Comparison of ENCODE assay signal across 15 mouse cellular contexts in the genomic region with DNA sequence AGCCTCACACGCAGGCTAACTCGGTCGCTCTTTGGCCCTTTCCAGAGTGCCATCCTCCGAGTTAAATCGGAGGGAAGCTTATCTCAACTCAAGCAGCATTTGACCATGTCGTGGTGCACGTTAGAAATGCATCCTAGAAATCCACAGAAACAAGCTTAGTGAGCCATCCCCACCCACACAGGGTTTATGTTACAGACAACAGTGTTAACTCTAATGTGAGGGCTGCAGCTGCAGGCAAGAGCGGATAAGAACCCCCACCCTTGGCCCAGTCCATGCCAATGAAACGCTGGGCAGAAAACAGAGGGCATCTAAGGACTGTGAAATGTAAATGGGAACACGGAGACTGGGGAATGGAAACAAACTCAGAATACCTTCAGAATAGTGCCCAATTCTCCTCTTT.
A peak's percentile ranks its signal among the peaks of the same experiment; 100 is the strongest.
DNase-seq lines count a peak whose midpoint lies in the region; ATAC-seq and TF ChIP-seq lines count a peak whose summit lies in the region.
"Had no signal": no experiment of that assay in that cellular context is flagged by ENCODE, and none has a peak within 500 bp of the region (broad histone marks: within the 10 kb centered on the region; RNA-seq: fewer than 3 reads in every experiment).

No protein-coding gene starts in this region.

- peak overlapping the region; percentile 40 for H3K4me2 ChIP-seq in lung, embryonic 16.5 days (ENCODE audit: low read depth, low read length)
- H3K4me2 ChIP-seq in stomach, embryonic 16.5 days (ENCODE audit: low read depth, low read length) = peak overlapping the region; percentile 12; the same call in 1 of the 2 replicates
- H3K4me2 ChIP-seq: embryonic facial prominence, embryonic 12.5 days; hindbrain, embryonic 15.5 days; limb, embryonic 12.5 days; liver, embryonic 15.5 days had no signal

- no peak for TF ChIP-seq CTCF in cerebellum, adult 2 months (IDR thresholded peaks at IDR 0.05; ENCODE audit: borderline replicate concordance, insufficient read depth, low read depth, low read length)

- no peaks in the 10 kb centered on the region for H3K36me3 ChIP-seq in lung, embryonic 16.5 days (ENCODE audit: control insufficient read depth, insufficient read depth, low read length)
- H3K36me3 ChIP-seq in stomach, embryonic 16.5 days (ENCODE audit: control insufficient read depth, insufficient read depth, low read length) = no peaks in the 10 kb centered on the region
- H3K36me3 ChIP-seq: embryonic facial prominence, embryonic 12.5 days; hindbrain, embryonic 15.5 days; limb, embryonic 12.5 days; liver, embryonic 15.5 days had no signal

- WGBS in cerebellum, adult 2 months = 49% methylated on average over 10 of the region's 10 CpGs
- WGBS in lung, embryonic 16.5 days = 34% methylated on average over 10 of the region's 10 CpGs
- WGBS in stomach, embryonic 16.5 days = 55% methylated on average over 10 of the region's 10 CpGs

- H3K4me3 ChIP-seq in cerebellum, adult 2 months (replicated peaks; ENCODE audit: insufficient read depth, low read depth, low read length) = peak overlapping the region; percentile 14
- no peak overlapping the region for H3K4me3 ChIP-seq in lung, embryonic 16.5 days (ENCODE audit: low read length)
- H3K4me3 ChIP-seq in stomach, embryonic 16.5 days (replicated peaks; ENCODE audit: low read length) = no peak overlapping the region
- H3K4me3 ChIP-seq: embryonic facial prominence, embryonic 12.5 days; hindbrain, embryonic 15.5 days; limb, embryonic 12.5 days; liver, embryonic 15.5 days had no signal

- H3K27me3 ChIP-seq in cerebellum, adult 2 months (ENCODE audit: control insufficient read depth, insufficient read depth, low read length) = no peaks in the 10 kb centered on the region
- H3K27me3 ChIP-seq in lung, embryonic 16.5 days (ENCODE audit: control insufficient read depth, insufficient read depth, low read depth, low read length) = no peaks in the 10 kb centered on the region
- no peaks in the 10 kb centered on the region for H3K27me3 ChIP-seq in stomach, embryonic 16.5 days (ENCODE audit: control insufficient read depth, insufficient read depth, low read length)
- H3K27me3 ChIP-seq: embryonic facial prominence, embryonic 12.5 days; hindbrain, embryonic 15.5 days; limb, embryonic 12.5 days; liver, embryonic 15.5 days had no signal

- H3K9me3 ChIP-seq in lung, embryonic 16.5 days (ENCODE audit: control insufficient read depth, low read length) = no peaks in the 10 kb centered on the region
- H3K9me3 ChIP-seq in stomach, embryonic 16.5 days (replicated peaks; ENCODE audit: control insufficient read depth, low read length) = no peaks in the 10 kb centered on the region
- H3K9me3 ChIP-seq: embryonic facial prominence, embryonic 12.5 days; hindbrain, embryonic 15.5 days; liver, embryonic 15.5 days had no signal

- TF ChIP-seq POLR2A in cerebellum, adult 2 months (IDR thresholded peaks at IDR 0.05; ENCODE audit: borderline replicate concordance, insufficient read depth, low read length) = no peak

- ATAC-seq in lung, embryonic 16.5 days (ENCODE audit: low read depth) = peak; percentile 34; the same call in 1 of the 2 replicates
- ATAC-seq in stomach, embryonic 16.5 days (ENCODE audit: insufficient read depth, low FRiP score) = peak; percentile 50; the same call in 1 of the 2 replicates
- ATAC-seq: midbrain, embryonic 16.5 days had no signal

- peaks cover 9% of the 10 kb centered on the region; the same call in 1 of the 2 replicates for H3K4me1 ChIP-seq in cerebellum, adult 2 months (ENCODE audit: control insufficient read depth, insufficient read depth, low read length)
- H3K4me1 ChIP-seq in lung, embryonic 16.5 days (replicated peaks; ENCODE audit: control insufficient read depth, insufficient read depth, low read length) = peaks cover 8% of the 10 kb centered on the region
- H3K4me1 ChIP-seq in stomach, embryonic 16.5 days (ENCODE audit: control insufficient read depth, insufficient read depth, low read length) = 0 out of 2 replicates have a peak, but pooled peaks cover 6% of the 10 kb centered on the region
- H3K4me1 ChIP-seq: hindbrain, embryonic 15.5 days; liver, embryonic 15.5 days had no signal

- DNase-seq in cerebellum, adult 2 months = no peak
- no peak for DNase-seq in cerebellum, adult 18-20 months
- peak; percentile 36 to 47 for DNase-seq in frontal cortex, postnatal 36 days (ENCODE audit: low spot score in 2 of 2)
- no peak for DNase-seq in frontal cortex, postnatal 14 days (ENCODE audit: low spot score in 2 of 2)
- no peak for DNase-seq in lung, postnatal 10 days
- no peak for DNase-seq in spleen, postnatal 4 days (ENCODE audit: low spot score in 2 of 2)
- DNase-seq: adrenal gland, adult 8-10 months; heart, postnatal 14 days had no signal

- no peak overlapping the region for H3K9ac ChIP-seq in lung, embryonic 16.5 days (ENCODE audit: low read length)
- H3K9ac ChIP-seq in stomach, embryonic 16.5 days (ENCODE audit: low read length) = no peak overlapping the region
- H3K9ac ChIP-seq: embryonic facial prominence, embryonic 12.5 days; hindbrain, embryonic 15.5 days; limb, embryonic 12.5 days; liver, embryonic 15.5 days had no signal

- H3K27ac ChIP-seq in cerebellum, adult 2 months (ENCODE audit: insufficient read depth, low read length) = peak overlapping the region; percentile 3; the same call in 1 of the 2 replicates
- peak overlapping the region; percentile 56 for H3K27ac ChIP-seq in lung, embryonic 16.5 days (ENCODE audit: low read length)
- 0 out of 2 replicates have a peak overlapping the region, but pooled peaks have one; percentile 6 for H3K27ac ChIP-seq in stomach, embryonic 16.5 days (ENCODE audit: low read length)
- H3K27ac ChIP-seq: embryonic facial prominence, embryonic 12.5 days; hindbrain, embryonic 15.5 days; limb, embryonic 12.5 days; liver, embryonic 15.5 days had no signal

Comparison
In these comparisons a context has a peak if more than half of its experiments do, and no peak if none do; other contexts are left out.
1. DNase-seq: peak in frontal cortex, postnatal 36 days (2 of 2); none in cerebellum, adult 2 months (0 of 2), cerebellum, adult 18-20 months (0 of 2), frontal cortex, postnatal 14 days (0 of 2), lung, postnatal 10 days (single experiment) and spleen, postnatal 4 days (0 of 2).
2. H3K27ac ChIP-seq: peak in every context shown above with its lines; median percentile 56 in lung, embryonic 16.5 days; 6 in stomach, embryonic 16.5 days; 3 in cerebellum, adult 2 months.